Mouse (Mus musculus) hindbrain, embryonic 16.5 days (tissue): ENCODE results near the gene Map3k11. TPM values are rescaled to one million over a fixed set of nuclear protein-coding genes. Genes with fewer than 3 reads are reported as not detected.

Experiments
- ATAC-seq: fragments of 200-750 bp; cut with Nextera tagmentation; 2 replicates; pipeline ENCODE4 v1.8.0; 2017; ENCODE audit warnings: moderate TSS enrichment, moderate library complexity
- H3K27ac ChIP-seq: fragments of 300-500 bp; sonication (generic); 2 replicates; pipeline ENCODE4 v1.5.1; 2014; ENCODE audit warnings: low read depth, mild to moderate bottlenecking, control low read depth, low read length, moderate library complexity
- H3K27me3 ChIP-seq: fragments of 300-500 bp; sonication (generic); replicated peaks from 2 replicates; pipeline ENCODE4 v1.6.1; 2014; ENCODE audit warnings: low read length; ENCODE audit not compliant: control insufficient read depth, insufficient read depth
- H3K36me3 ChIP-seq: fragments of 300-500 bp; sonication (generic); 2 replicates; pipeline ENCODE4 v1.6.1; 2014; ENCODE audit warnings: mild to moderate bottlenecking, low read length, moderate library complexity, mixed read lengths; ENCODE audit not compliant: control insufficient read depth, insufficient read depth
- H3K4me1 ChIP-seq: fragments of 300-500 bp; sonication (generic); 2 replicates; pipeline ENCODE4 v1.6.1; 2014; ENCODE audit warnings: low read depth, low read length; ENCODE audit not compliant: control insufficient read depth, insufficient read depth
- H3K4me2 ChIP-seq: fragments of 300-500 bp; sonication (generic); 2 replicates; pipeline ENCODE4 v1.6.1; 2014; ENCODE audit warnings: mild to moderate bottlenecking, low read length, control low read depth, moderate library complexity
- H3K4me3 ChIP-seq: fragments of 300-500 bp; sonication (generic); 2 replicates; pipeline ENCODE4 v1.5.1; 2014; ENCODE audit warnings: mild to moderate bottlenecking, low read length, control low read depth, moderate library complexity
- H3K9ac ChIP-seq: fragments of 300-500 bp; sonication (generic); 2 replicates; pipeline ENCODE4 v1.6.1; 2014; ENCODE audit warnings: low read depth, mild to moderate bottlenecking, control low read depth, low read length, moderate library complexity
- H3K9me3 ChIP-seq: fragments of 300-500 bp; sonication (generic); 2 replicates; pipeline ENCODE4 v1.6.1; 2014; ENCODE audit warnings: mild to moderate bottlenecking, low read length, moderate library complexity; ENCODE audit not compliant: control insufficient read depth
- WGBS: fragments of 180-500 bp; shearing (Covaris S2); extraction: QIAGEN DNeasy Blood & Tissue Kit; methylation state at CpG from one replicate; pipeline ENCODE4 v1.1.7; 2014; 5-methylcytosine and 5-hydroxymethylcytosine counted together
- polyA plus RNA-seq: library from polyadenylated mRNA; unstranded; fragments of >200 nt; fragmentation: Nextera tagmentation; extraction: Ambion mirVana; gene quantifications from 2 replicates; pipeline ENCODE4 v1.2.1, GENCODE M21; 2015

Map3k11 gene
- polyA plus RNA-seq, 1 experiment from 2014 or later, result 9.2 TPM

DNA sequence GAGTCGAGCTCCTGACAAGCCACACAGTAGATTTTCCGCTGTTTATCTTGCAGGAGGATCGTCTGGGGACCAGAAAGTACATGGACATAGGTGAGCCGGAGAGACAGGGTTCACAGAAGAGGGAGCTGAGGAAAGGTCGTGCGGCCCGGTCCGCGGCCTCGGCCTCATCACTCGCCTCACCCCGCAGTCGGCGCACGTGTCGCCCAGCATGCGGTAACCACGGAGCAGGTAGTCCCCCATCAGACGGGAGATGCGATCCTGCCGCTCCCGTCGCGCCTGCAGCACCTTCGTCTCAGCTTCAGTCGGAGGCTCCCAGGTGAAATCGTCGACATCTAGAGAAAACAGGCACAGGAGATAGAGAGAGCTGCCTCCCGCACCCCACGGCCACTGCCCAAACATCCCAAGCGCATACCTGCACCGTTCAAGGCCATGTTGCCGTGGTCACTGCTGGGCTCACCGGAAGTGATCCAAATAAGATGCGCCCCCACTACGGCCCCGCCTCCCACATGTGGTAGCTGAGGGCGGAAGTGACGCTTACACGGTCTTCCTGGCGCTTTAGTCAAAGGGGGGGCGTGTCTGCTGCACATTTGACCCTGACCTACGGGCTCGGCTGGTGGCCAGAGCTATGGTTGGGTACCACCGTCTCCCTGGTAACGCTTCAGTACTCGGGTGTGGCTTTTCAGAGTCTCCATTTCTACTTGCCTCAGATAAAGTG lies 42.9 kb downstream of the Map3k11 start:
- Histone ChIP-seq H3K27me3 (peaks cover 2% of the 10 kb centered on the region; the same call in 1 of the 2 replicates), H3K4me2 (peak overlapping the region; percentile 83), H3K9me3 (no peaks in the 10 kb centered on the region), H3K36me3 (no peaks in the 10 kb centered on the region), H3K27ac (peak overlapping the region; percentile 55; the same call in 1 of the 2 replicates), H3K9ac (peak overlapping the region; percentile 79), H3K4me1 (peaks cover 41% of the 10 kb centered on the region), H3K4me3 (peak overlapping the region; percentile 57)
- under 1% methylated on average over 47 of the region's 47 CpGs for WGBS
- ATAC-seq, result peak; percentile 86

DNA sequence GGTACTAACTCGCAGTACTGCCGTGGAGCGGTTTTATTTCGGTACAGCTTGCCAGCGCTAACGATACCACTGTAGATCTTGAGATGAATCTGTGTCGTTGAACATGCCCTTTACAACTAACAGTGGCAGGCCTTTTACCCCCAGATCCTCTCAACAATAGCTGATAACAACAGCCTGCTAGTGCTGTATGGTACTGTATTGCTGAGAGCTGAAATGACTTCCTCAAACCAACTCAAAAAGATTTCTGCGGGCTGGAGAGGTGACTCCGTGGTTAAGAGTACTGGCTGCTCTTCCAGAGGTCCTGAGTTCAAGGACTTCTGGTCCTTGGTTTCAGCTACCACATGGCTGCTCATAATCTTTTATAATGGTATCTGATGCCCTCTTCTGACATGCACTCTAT lies 45.8 kb downstream of the Map3k11 start:
- H3K4me1 ChIP-seq, result peaks cover 20% of the 10 kb centered on the region
- 81% methylated on average over 9 of the region's 9 CpGs for WGBS
- peaks cover 7% of the 10 kb centered on the region; the same call in 1 of the 2 replicates for H3K27me3 ChIP-seq
- no peak overlapping the region for H3K27ac ChIP-seq
- H3K4me2 ChIP-seq, result no peak overlapping the region
- no peak overlapping the region for H3K4me3 ChIP-seq
- no peak for ATAC-seq
- H3K9me3 ChIP-seq, result no peaks in the 10 kb centered on the region
- H3K36me3 ChIP-seq, result no peaks in the 10 kb centered on the region
- H3K9ac ChIP-seq, result no peak overlapping the region

DNA sequence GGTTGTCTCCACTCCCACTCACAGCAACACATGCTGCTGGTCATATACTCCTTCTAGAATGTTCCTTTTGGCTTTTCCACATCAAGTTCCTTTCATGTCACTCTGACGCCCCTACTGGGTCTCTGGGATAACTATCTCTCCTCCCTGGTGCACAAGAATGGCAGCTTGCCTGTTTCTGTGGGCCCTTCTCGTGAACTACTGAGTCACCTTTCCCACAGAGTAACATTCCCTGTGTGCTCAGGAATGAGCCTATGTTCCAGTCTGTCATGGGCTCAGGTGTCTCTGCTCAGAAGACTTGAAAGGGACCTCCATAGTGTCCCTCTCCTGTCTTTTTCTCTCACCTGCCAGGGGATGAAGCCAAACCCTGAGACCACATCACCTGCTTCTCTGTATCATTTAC lies 50.9 kb downstream of the Map3k11 start:
- peaks cover 28% of the 10 kb centered on the region for H3K4me1 ChIP-seq
- no peak for ATAC-seq
- WGBS, result 46% methylated on average over 2 of the region's 2 CpGs

DNA sequence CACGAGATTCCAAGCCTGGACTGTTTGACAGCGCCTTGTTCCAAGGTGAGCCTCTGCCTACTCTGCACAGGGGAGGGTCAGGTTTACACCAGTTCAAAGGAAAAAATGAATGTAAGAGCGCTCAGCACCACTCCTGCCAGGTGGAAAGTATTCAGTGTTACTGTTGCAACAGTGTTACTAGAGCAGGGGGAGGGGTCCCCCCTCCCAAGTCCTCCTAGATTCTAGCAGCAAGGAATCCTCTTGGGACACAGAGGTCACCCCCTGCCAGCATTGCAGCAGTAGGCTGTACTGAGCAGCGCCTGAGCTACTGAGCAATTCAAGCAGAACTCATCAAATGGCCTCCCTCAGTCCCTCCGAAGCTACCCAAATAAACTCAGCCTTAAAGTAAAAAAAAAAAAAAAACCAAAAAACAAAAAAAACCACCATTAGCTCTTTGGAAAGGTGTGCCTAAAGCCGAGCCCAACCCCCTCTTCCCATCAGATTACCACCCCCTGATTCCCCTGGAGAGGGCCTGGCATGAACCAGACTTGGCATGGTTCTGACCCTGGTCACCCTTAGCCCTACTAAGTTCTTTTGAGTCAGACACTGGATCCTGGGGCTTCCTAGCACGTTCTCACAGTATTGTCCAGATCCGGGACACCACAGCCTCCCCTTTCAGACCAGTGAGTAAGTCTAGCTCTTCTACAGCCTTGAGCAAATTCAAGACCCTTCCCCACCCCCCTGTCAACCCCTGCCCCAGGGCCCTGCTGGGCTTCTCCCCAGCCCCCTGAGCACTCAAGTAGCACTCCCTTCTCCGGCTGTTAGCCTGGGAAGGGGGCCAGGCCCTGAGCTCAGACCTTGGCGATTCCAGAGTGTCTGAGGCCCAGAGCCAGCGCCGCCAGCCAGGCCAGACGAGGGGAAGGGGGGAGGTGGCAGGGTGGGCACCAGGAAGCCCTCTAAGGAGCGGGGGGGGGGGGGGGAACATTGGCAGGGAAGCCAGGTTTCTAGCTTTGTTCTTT lies 52.1 kb downstream of the Map3k11 start, which contains the start of gene Ltbp3:
Gene Ltbp3 (plus strand): TSS at position 585 of the 998 bp plus-strand sequence.
- H3K36me3 ChIP-seq, result no peaks in the 10 kb centered on the region
- WGBS, result 15% methylated on average over 13 of the region's 14 CpGs
- peaks cover 32% of the 10 kb centered on the region for H3K4me1 ChIP-seq
- peak; percentile 84 for ATAC-seq
- peak within 1 kb of the TSS; percentile 90 for H3K27ac ChIP-seq
- H3K4me3 ChIP-seq, result peak within 1 kb of the TSS; percentile 62
- H3K4me2 ChIP-seq, result peak within 1 kb of the TSS; percentile 99
- peaks cover 17% of the 10 kb centered on the region for H3K27me3 ChIP-seq
- no peaks in the 10 kb centered on the region for H3K9me3 ChIP-seq
- peak within 1 kb of the TSS; percentile 83 for H3K9ac ChIP-seq

More for the DNA sequence above, 50.9 kb downstream of the Map3k11 start:
- H3K9me3 ChIP-seq, result no peaks in the 10 kb centered on the region
- H3K27me3 ChIP-seq, result peaks cover 13% of the 10 kb centered on the region; the same call in 1 of the 2 replicates
- no peak overlapping the region for H3K4me2 ChIP-seq
- H3K9ac ChIP-seq, result no peak overlapping the region
- H3K4me3 ChIP-seq, result no peak overlapping the region
- H3K27ac ChIP-seq, result no peak overlapping the region
- H3K36me3 ChIP-seq, result no peaks in the 10 kb centered on the region

DNA sequence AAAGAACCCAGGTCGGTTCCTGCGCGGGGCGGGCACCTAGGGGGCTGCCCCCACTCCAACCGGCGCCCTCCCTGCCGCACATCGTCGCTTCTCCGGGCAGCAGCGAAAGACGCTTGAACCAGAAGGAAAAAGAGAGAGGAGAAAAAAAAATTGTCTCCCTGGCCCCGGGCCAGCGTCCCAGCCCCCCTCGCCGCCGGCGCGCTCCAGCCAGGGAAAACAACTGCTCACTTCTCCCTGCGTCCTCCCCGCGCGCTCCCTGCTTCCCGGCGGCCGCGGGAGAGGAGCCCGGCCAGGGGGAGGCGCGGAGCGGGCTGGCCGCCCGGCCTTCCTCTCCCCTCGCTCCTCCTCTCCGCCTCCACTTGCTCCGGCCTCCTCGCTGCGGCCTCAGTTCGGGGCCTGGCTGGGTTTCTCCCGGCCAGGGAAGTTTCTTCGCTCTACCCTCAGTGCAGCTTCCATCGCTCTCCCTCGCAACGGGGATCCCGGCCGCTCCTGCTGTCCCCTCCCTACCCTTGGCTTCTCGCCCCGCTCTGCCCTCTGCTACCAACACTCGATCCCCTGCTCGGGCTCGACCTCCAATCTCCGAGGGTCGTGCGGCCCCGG lies 53.2 kb downstream of the Map3k11 start:
- Histone ChIP-seq H3K4me3 (peak overlapping the region; percentile 62), H3K4me2 (peak overlapping the region; percentile 99), H3K36me3 (no peaks in the 10 kb centered on the region), H3K27me3 (peaks cover 18% of the 10 kb centered on the region), H3K9ac (peak overlapping the region; percentile 83), H3K9me3 (no peaks in the 10 kb centered on the region), H3K4me1 (peaks cover 40% of the 10 kb centered on the region), H3K27ac (peak overlapping the region; percentile 90)
- 0% methylated on average over 36 of the region's 55 CpGs for WGBS
- peak; percentile 62 for ATAC-seq

DNA sequence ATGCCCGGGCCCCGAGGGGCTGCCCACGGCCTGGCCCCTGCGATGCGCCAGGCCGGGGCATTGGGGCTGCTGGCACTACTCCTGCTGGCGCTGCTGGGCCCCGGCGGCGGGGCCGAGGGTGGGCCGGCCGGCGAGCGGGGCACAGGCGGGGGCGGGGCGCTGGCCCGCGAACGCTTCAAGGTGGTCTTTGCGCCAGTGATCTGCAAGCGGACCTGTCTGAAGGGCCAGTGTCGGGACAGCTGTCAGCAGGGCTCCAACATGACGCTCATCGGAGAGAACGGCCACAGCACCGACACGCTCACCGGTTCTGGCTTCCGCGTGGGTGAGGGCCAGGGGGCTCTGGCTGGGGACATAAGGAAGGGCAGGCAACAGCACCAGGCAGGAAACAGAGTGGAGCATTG lies 53.7 kb downstream of the Map3k11 start:
- peak overlapping the region; percentile 90 for H3K27ac ChIP-seq
- WGBS, result 2% methylated on average over 25 of the region's 32 CpGs
- peak overlapping the region; percentile 83 for H3K9ac ChIP-seq
- H3K4me1 ChIP-seq, result peaks cover 41% of the 10 kb centered on the region
- peaks cover 18% of the 10 kb centered on the region for H3K27me3 ChIP-seq
- peak; percentile 19 for ATAC-seq
- peak overlapping the region; percentile 62 for H3K4me3 ChIP-seq
- no peaks in the 10 kb centered on the region for H3K36me3 ChIP-seq
- H3K4me2 ChIP-seq, result peak overlapping the region; percentile 99
- no peaks in the 10 kb centered on the region for H3K9me3 ChIP-seq

DNA sequence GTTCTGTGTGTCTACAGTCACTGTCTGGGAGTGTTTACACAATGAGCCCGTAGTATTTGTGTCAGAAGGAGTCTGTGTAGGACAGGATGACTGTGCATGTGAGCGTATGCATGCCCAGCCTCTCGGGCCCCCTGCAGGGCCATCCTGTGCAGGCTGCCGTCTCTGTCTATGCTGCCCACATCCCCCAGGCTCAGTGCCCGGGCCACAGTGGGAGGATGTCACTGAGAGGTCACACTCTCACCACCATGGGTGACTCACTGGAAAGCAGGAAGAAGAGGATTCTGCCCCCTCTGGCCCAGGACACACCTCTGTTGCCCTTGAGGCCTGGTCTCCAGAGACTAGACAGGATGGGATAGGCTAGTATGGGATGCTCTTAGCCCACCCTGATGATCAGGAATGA lies 55.0 kb downstream of the Map3k11 start:
- 44% methylated on average over 5 of the region's 5 CpGs for WGBS
- H3K4me2 ChIP-seq, result no peak overlapping the region
- H3K27me3 ChIP-seq, result peaks cover 21% of the 10 kb centered on the region
- no peak overlapping the region for H3K9ac ChIP-seq
- no peak for ATAC-seq
- H3K4me1 ChIP-seq, result peaks cover 41% of the 10 kb centered on the region
- no peaks in the 10 kb centered on the region for H3K9me3 ChIP-seq
- H3K27ac ChIP-seq, result no peak overlapping the region
- no peaks in the 10 kb centered on the region for H3K36me3 ChIP-seq
- no peak overlapping the region for H3K4me3 ChIP-seq

DNA sequence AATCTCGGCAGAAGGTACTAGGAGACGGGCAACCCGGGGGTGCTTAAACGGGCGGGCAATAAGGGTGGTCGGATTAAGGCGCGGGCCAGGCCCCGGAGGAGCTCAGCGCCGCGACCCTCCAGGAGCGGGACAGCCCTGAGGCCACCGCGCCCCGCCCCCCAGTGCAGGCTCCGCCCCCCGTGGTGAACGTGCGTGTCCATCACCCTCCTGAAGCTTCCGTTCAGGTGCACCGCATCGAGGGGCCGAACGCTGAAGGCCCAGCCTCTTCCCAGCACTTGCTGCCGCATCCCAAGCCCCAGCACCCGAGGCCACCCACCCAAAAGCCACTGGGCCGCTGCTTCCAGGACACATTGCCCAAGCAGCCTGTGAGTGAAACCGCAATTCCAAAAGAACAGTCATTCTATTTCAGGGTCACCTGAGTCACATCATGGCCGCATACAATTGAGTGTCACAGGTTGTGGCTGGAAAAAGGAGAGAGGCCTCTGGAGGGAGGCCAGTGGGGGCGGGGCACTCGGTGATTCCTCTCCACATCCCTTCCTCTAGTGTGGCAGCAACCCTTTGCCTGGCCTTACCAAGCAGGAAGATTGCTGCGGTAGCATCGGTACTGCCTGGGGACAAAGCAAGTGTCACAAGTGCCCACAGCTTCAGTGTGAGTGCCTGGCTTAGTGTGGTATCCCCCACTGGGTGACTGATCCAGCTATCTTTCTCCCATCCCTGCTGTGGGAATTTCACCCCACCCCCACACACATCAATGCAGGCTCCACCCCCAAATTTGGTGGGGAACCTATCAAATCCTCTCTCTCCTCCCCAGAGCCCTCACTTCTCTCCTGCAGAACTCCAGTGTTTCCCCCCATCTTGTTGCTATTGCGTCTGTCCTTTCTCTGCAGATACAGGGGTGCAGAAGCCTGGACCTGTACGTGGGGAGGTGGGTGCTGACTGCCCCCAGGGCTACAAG lies 57.5 kb downstream of the Map3k11 start:
- Histone ChIP-seq H3K36me3 (no peaks in the 10 kb centered on the region), H3K9ac (peak overlapping the region; percentile 31), H3K9me3 (no peaks in the 10 kb centered on the region), H3K27me3 (peaks cover 30% of the 10 kb centered on the region), H3K4me3 (peak overlapping the region; percentile 31), H3K4me2 (peak overlapping the region; percentile 51), H3K4me1 (peaks cover 32% of the 10 kb centered on the region), H3K27ac (no peak overlapping the region)
- 7% methylated on average over 26 of the region's 36 CpGs for WGBS
- ATAC-seq, result peak; percentile 38; the same call in 1 of the 2 replicates
